Mouse (Mus musculus): Measurements from ENCODE around the gene Pnpla8.

GRCm38 (mm10) chr12:44262612-44263011 is 41.4 kb downstream of the Pnpla8 start:
- TF ChIP-seq GATA1 (IDR thresholded peaks at IDR 0.05; ENCODE audit: borderline replicate concordance, low read length) (no peak), FLI1 (IDR thresholded peaks at IDR 0.05; ENCODE audit: low read length) (no peak)
